Mouse (Mus musculus) lung, postnatal 0 days (tissue): ENCODE measurements around the gene Slc1a5.

ENCODE experiments used
- CTCF ChIP-seq: IDR thresholded peaks from 2 replicates; pipeline ENCODE4 v1.5.1; 2016; ENCODE audit warnings: antibody characterized with exemption, mild to moderate bottlenecking
- EP300 ChIP-seq: IDR thresholded peaks from 2 replicates; pipeline ENCODE4 v1.6.1; 2016; ENCODE audit warnings: antibody characterized with exemption, mild to moderate bottlenecking, control low read depth

GRCm38 (mm10) chr7:16793010-16793725, 12.0 kb downstream of the Slc1a5 start:
- peak; percentile 72; the same call in 1 of the 2 replicates for TF ChIP-seq EP300
- no peak for TF ChIP-seq CTCF
